Mouse (Mus musculus) lung, embryonic 15.5 days (tissue): ENCODE results near the gene Iqck. TPM values are rescaled to one million over a fixed set of nuclear protein-coding genes. Genes with fewer than 3 reads are reported as not detected.
A peak's percentile ranks its signal among the peaks of the same experiment; 100 is the strongest.

ENCODE experiments used
- ATAC-seq: fragments of 200-750 bp; cut with Nextera tagmentation; 2 replicates; pipeline ENCODE4 v1.8.0; 2017; ENCODE audit warnings: moderate number of reproducible peaks, borderline replicate concordance; ENCODE audit not compliant: low FRiP score, low TSS enrichment; ENCODE audit errors: extremely low read depth
- H3K27ac ChIP-seq: fragments of 300-500 bp; sonication (generic); 2 replicates; pipeline ENCODE4 v1.5.1; 2015; ENCODE audit warnings: moderate library complexity, mild to moderate bottlenecking, inconsistent platforms
- H3K27me3 ChIP-seq: fragments of 300-500 bp; sonication (generic); 2 replicates; pipeline ENCODE4 v1.6.1; 2015; ENCODE audit warnings: inconsistent platforms
- H3K36me3 ChIP-seq: fragments of 300-500 bp; sonication (generic); 2 replicates; pipeline ENCODE4 v1.6.1; 2015; ENCODE audit warnings: inconsistent platforms
- H3K4me1 ChIP-seq: fragments of 300-500 bp; sonication (generic); 2 replicates; pipeline ENCODE4 v1.6.1; 2015; ENCODE audit warnings: inconsistent platforms
- H3K4me2 ChIP-seq: fragments of 300-500 bp; sonication (generic); 2 replicates; pipeline ENCODE4 v1.6.1; 2015; ENCODE audit warnings: inconsistent platforms, mild to moderate bottlenecking, moderate library complexity
- H3K4me3 ChIP-seq: fragments of 300-500 bp; sonication (generic); 2 replicates; pipeline ENCODE4 v1.5.1; 2015; ENCODE audit warnings: mild to moderate bottlenecking, inconsistent platforms
- H3K9ac ChIP-seq: fragments of 300-500 bp; sonication (generic); 2 replicates; pipeline ENCODE4 v1.6.1; 2015; ENCODE audit warnings: inconsistent platforms
- H3K9me3 ChIP-seq: fragments of 300-500 bp; sonication (generic); 2 replicates; pipeline ENCODE4 v1.6.1; 2016; ENCODE audit warnings: inconsistent platforms
- WGBS: fragments of 180-500 bp; shearing (Covaris S2); methylation state at CpG from one replicate; pipeline ENCODE4 v1.1.7; 2015; 5-methylcytosine and 5-hydroxymethylcytosine counted together
- polyA plus RNA-seq: library from polyadenylated mRNA; unstranded; fragments of >200 nt; fragmentation: Nextera tagmentation; extraction: Ambion mirVana; gene quantifications from 2 replicates; pipeline ENCODE4 v1.2.1, GENCODE M21; 2015

Iqck gene
- polyA plus RNA-seq, 1 experiment from 2014 or later, result 3.7 TPM

GRCm38 (mm10) chr7:118900090-118900489 is 44.5 kb downstream of the Iqck start:
- Histone ChIP-seq H3K27me3 (no peaks in the 10 kb centered on the region), H3K27ac (no peak overlapping the region), H3K4me2 (no peak overlapping the region), H3K4me1 (peaks cover 23% of the 10 kb centered on the region), H3K36me3 (no peaks in the 10 kb centered on the region), H3K9me3 (no peaks in the 10 kb centered on the region), H3K9ac (no peak overlapping the region), H3K4me3 (no peak overlapping the region)
- ATAC-seq, result no peak
- 74% methylated on average over 2 of the region's 2 CpGs for WGBS

- Histone ChIP-seq H3K9me3 (no peaks in the 10 kb centered on the region), H3K27ac (peak overlapping the region; percentile 62), H3K27me3 (no peaks in the 10 kb centered on the region), H3K9ac (no peak overlapping the region), H3K4me2 (peak overlapping the region; percentile 37), H3K4me1 (peaks cover 15% of the 10 kb centered on the region), H3K4me3 (no peak overlapping the region), H3K36me3 (no peaks in the 10 kb centered on the region)
- peak; percentile 89; the same call in 1 of the 2 replicates for ATAC-seq
- WGBS, result 8% methylated on average over 13 of the region's 13 CpGs
These were observed 47.4 kb downstream of the Iqck start for GRCm38 (mm10) chr7:118902944-118903343.

GRCm38 (mm10) chr7:118903879-118904278 is 48.3 kb downstream of the Iqck start:
- H3K9ac ChIP-seq, result no peak overlapping the region
- no peaks in the 10 kb centered on the region for H3K36me3 ChIP-seq
- no peaks in the 10 kb centered on the region for H3K27me3 ChIP-seq
- no peaks in the 10 kb centered on the region for H3K9me3 ChIP-seq
- WGBS, result 84% methylated on average over 9 of the region's 9 CpGs
- H3K4me1 ChIP-seq, result peaks cover 15% of the 10 kb centered on the region
- ATAC-seq, result no peak
- H3K4me3 ChIP-seq, result no peak overlapping the region
- no peak overlapping the region for H3K27ac ChIP-seq
- no peak overlapping the region for H3K4me2 ChIP-seq

- H3K36me3 ChIP-seq, result no peaks in the 10 kb centered on the region
- H3K4me3 ChIP-seq, result no peak overlapping the region
- WGBS, result 76% methylated on average over 4 of the region's 4 CpGs
- no peak overlapping the region for H3K9ac ChIP-seq
- no peaks in the 10 kb centered on the region for H3K27me3 ChIP-seq
- H3K27ac ChIP-seq, result no peak overlapping the region
- no peaks in the 10 kb centered on the region for H3K9me3 ChIP-seq
- no peak for ATAC-seq
- no peak overlapping the region for H3K4me2 ChIP-seq
- peaks cover 15% of the 10 kb centered on the region for H3K4me1 ChIP-seq
These were observed 49.0 kb downstream of the Iqck start for GRCm38 (mm10) chr7:118904530-118904929.

GRCm38 (mm10) chr7:118908961-118909515 is 53.5 kb downstream of the Iqck start:
- H3K36me3 ChIP-seq, result no peaks in the 10 kb centered on the region
- no peak overlapping the region for H3K4me2 ChIP-seq
- H3K27ac ChIP-seq, result no peak overlapping the region
- 74% methylated on average over 8 of the region's 8 CpGs for WGBS
- peaks cover 3% of the 10 kb centered on the region; the same call in 1 of the 2 replicates for H3K4me1 ChIP-seq
- no peaks in the 10 kb centered on the region for H3K9me3 ChIP-seq
- H3K4me3 ChIP-seq, result no peak overlapping the region
- H3K9ac ChIP-seq, result no peak overlapping the region
- no peaks in the 10 kb centered on the region for H3K27me3 ChIP-seq
- no peak for ATAC-seq

GRCm38 (mm10) chr7:118910464-118910863 is 54.9 kb downstream of the Iqck start:
- Histone ChIP-seq H3K27ac (no peak overlapping the region), H3K27me3 (no peaks in the 10 kb centered on the region), H3K4me1 (no peaks in the 10 kb centered on the region), H3K36me3 (no peaks in the 10 kb centered on the region), H3K4me2 (no peak overlapping the region), H3K4me3 (no peak overlapping the region), H3K9me3 (no peaks in the 10 kb centered on the region), H3K9ac (no peak overlapping the region)
- WGBS, result 85% methylated on average over 2 of the region's 2 CpGs
- no peak for ATAC-seq

GRCm38 (mm10) chr7:118911170-118911569 is 55.6 kb downstream of the Iqck start:
- Histone ChIP-seq H3K9ac (no peak overlapping the region), H3K27me3 (no peaks in the 10 kb centered on the region), H3K4me2 (no peak overlapping the region), H3K27ac (no peak overlapping the region), H3K4me1 (no peaks in the 10 kb centered on the region), H3K4me3 (no peak overlapping the region), H3K9me3 (no peaks in the 10 kb centered on the region), H3K36me3 (no peaks in the 10 kb centered on the region)
- ATAC-seq, result no peak
- WGBS, result 91% methylated on average over 2 of the region's 2 CpGs

GRCm38 (mm10) chr7:118911571-118911970 is 56.0 kb downstream of the Iqck start:
- Histone ChIP-seq H3K4me2 (no peak overlapping the region), H3K4me3 (no peak overlapping the region), H3K4me1 (no peaks in the 10 kb centered on the region), H3K9me3 (no peaks in the 10 kb centered on the region), H3K27me3 (no peaks in the 10 kb centered on the region), H3K36me3 (no peaks in the 10 kb centered on the region), H3K9ac (no peak overlapping the region), H3K27ac (no peak overlapping the region)
- WGBS, result 69% methylated on average over 7 of the region's 7 CpGs
- no peak for ATAC-seq

- WGBS, result 71% methylated on average over 8 of the region's 8 CpGs
- no peak for ATAC-seq
- Histone ChIP-seq H3K9me3 (no peaks in the 10 kb centered on the region), H3K4me1 (no peaks in the 10 kb centered on the region), H3K36me3 (no peaks in the 10 kb centered on the region), H3K9ac (no peak overlapping the region), H3K4me2 (no peak overlapping the region), H3K4me3 (no peak overlapping the region), H3K27ac (no peak overlapping the region), H3K27me3 (no peaks in the 10 kb centered on the region)
These were observed 56.5 kb downstream of the Iqck start for GRCm38 (mm10) chr7:118912049-118912490.

- Histone ChIP-seq H3K4me2 (no peak overlapping the region), H3K9me3 (no peaks in the 10 kb centered on the region), H3K9ac (no peak overlapping the region), H3K4me3 (no peak overlapping the region), H3K36me3 (no peaks in the 10 kb centered on the region), H3K4me1 (no peaks in the 10 kb centered on the region), H3K27me3 (no peaks in the 10 kb centered on the region), H3K27ac (no peak overlapping the region)
- WGBS, result 73% methylated on average over 7 of the region's 7 CpGs
- no peak for ATAC-seq
These were observed 59.1 kb downstream of the Iqck start for GRCm38 (mm10) chr7:118914561-118915165.

GRCm38 (mm10) chr7:118919261-118920006 is 63.9 kb downstream of the Iqck start:
- Histone ChIP-seq H3K27ac (no peak overlapping the region), H3K4me2 (no peak overlapping the region), H3K36me3 (no peaks in the 10 kb centered on the region), H3K9me3 (no peaks in the 10 kb centered on the region), H3K9ac (no peak overlapping the region), H3K27me3 (no peaks in the 10 kb centered on the region), H3K4me1 (no peaks in the 10 kb centered on the region), H3K4me3 (no peak overlapping the region)
- WGBS, result 32% methylated on average over 10 of the region's 10 CpGs
- no peak for ATAC-seq
